Mouse (Mus musculus): ENCODE measurements around the gene Cox19. TPM values are rescaled to one million over a fixed set of nuclear protein-coding genes. Genes with fewer than 3 reads are reported as not detected.
A peak's percentile ranks its signal among the peaks of the same experiment; 100 is the strongest.

Gene Cox19
- total RNA-seq, 1 experiment from 2014 or later = 68.3 TPM

- DNase-seq = no peak
These were observed 20.5 kb downstream of the Cox19 start for GRCm38 (mm10) chr5:139330766-139331165.

GRCm38 (mm10) chr5:139327634-139328020 is 23.6 kb downstream of the Cox19 start:
- no peak for DNase-seq

- DNase-seq = peak; percentile 39
These were observed 24.1 kb downstream of the Cox19 start for GRCm38 (mm10) chr5:139326986-139327633.

GRCm38 (mm10) chr5:139326111-139326696 is 25.0 kb downstream of the Cox19 start:
- no peak for DNase-seq

GRCm38 (mm10) chr5:139325395-139325966 is 25.7 kb downstream of the Cox19 start, which contains the start of gene Adap1:
Gene Adap1 (minus strand): TSS chr5:139325622.
- DNase-seq = peak; percentile 82

- peak; percentile 43 for DNase-seq
These were observed 26.4 kb downstream of the Cox19 start for GRCm38 (mm10) chr5:139324691-139325394.

- DNase-seq = peak; percentile 23
These were observed 27.1 kb downstream of the Cox19 start for GRCm38 (mm10) chr5:139324045-139324491.

GRCm38 (mm10) chr5:139323260-139323924 is 27.8 kb downstream of the Cox19 start:
- DNase-seq = no peak

GRCm38 (mm10) chr5:139321331-139321730 is 29.9 kb downstream of the Cox19 start:
- no peak for DNase-seq

GRCm38 (mm10) chr5:139320424-139320823 is 30.8 kb downstream of the Cox19 start:
- peak; percentile 38 for DNase-seq

- DNase-seq = no peak
These were observed 33.3 kb downstream of the Cox19 start for GRCm38 (mm10) chr5:139317751-139318504.

GRCm38 (mm10) chr5:139316982-139317675 is 34.1 kb downstream of the Cox19 start:
- peak; percentile 17 for DNase-seq

- DNase-seq = no peak
These were observed 36.1 kb downstream of the Cox19 start for GRCm38 (mm10) chr5:139314941-139315642.

- DNase-seq = no peak
These were observed 37.7 kb downstream of the Cox19 start for GRCm38 (mm10) chr5:139313536-139313935.

- DNase-seq = peak; percentile 44
These were observed 39.4 kb downstream of the Cox19 start for GRCm38 (mm10) chr5:139311822-139312221.

- no peak for DNase-seq
These were observed 40.7 kb downstream of the Cox19 start for GRCm38 (mm10) chr5:139310477-139310876.

GRCm38 (mm10) chr5:139309946-139310345 is 41.3 kb downstream of the Cox19 start:
- no peak for DNase-seq

GRCm38 (mm10) chr5:139303646-139304061 is 47.6 kb downstream of the Cox19 start:
- no peak for DNase-seq

GRCm38 (mm10) chr5:139302101-139302500 is 49.1 kb downstream of the Cox19 start:
- DNase-seq = no peak

GRCm38 (mm10) chr5:139297745-139298144 is 53.5 kb downstream of the Cox19 start:
- no peak for DNase-seq
